Mouse (Mus musculus) lung, adult 2 months (tissue): Measurements from ENCODE around the gene Strn4. TPM values are rescaled to one million over a fixed set of nuclear protein-coding genes. Genes with fewer than 3 reads are reported as not detected.

Experiments
- DNase-seq: peaks from one replicate; pipeline ENCODE4 v3.0.0; 2022
- H3K4me1 ChIP-seq: fragments of 200-500 bp; 2 replicates; pipeline ENCODE4 v1.6.1; 2011; ENCODE audit warnings: low read length; ENCODE audit not compliant: control insufficient read depth, insufficient read depth
- H3K4me3 ChIP-seq: fragments of 200-500 bp; replicated peaks from 2 replicates; pipeline ENCODE3; 2011; ENCODE audit warnings: low read depth, mild to moderate bottlenecking, control low read depth, low read length; ENCODE audit errors: extremely low read depth
- CTCF ChIP-seq: fragments of 200-500 bp; IDR thresholded peaks from 2 replicates; pipeline ENCODE4 v1.5.1; 2011; ENCODE audit warnings: mild to moderate bottlenecking, low read length, control low read depth; ENCODE audit not compliant: insufficient read depth
- POLR2A ChIP-seq: fragments of 200-500 bp; IDR thresholded peaks from 2 replicates; pipeline ENCODE4 v1.6.1; 2011; ENCODE audit warnings: low read depth, mild to moderate bottlenecking, control low read depth, low read length, borderline replicate concordance; ENCODE audit errors: extremely low read depth
- WGBS: fragments of 180-500 bp; shearing (Covaris S2); methylation state at CpG from one replicate; pipeline ENCODE4 v1.1.7; 2018; 5-methylcytosine and 5-hydroxymethylcytosine counted together
- polyA plus RNA-seq: library from polyadenylated mRNA; depleted of rRNA; stranded (reverse); fragments of >200 nt; gene quantifications from 2 replicates; pipeline ENCODE4 v1.2.3, GENCODE M21; 2012

Gene Strn4
- polyA plus RNA-seq, 1 experiment = 180 TPM

- Histone ChIP-seq H3K4me3 (no peak overlapping the region), H3K4me1 (peaks cover 3% of the 10 kb centered on the region; the same call in 1 of the 2 replicates)
- TF ChIP-seq POLR2A = no peak
- no peak for TF ChIP-seq CTCF
- WGBS = 85% methylated on average over 4 of the region's 4 CpGs
- DNase-seq = no peak
Observed at GRCm38 (mm10) chr7:16851636-16852035, 35.9 kb downstream of the Strn4 start.

- Histone ChIP-seq H3K4me1 (peaks cover 3% of the 10 kb centered on the region; the same call in 1 of the 2 replicates), H3K4me3 (no peak overlapping the region)
- WGBS = 54% methylated on average over 14 of the region's 14 CpGs
- DNase-seq = no peak
- no peak for TF ChIP-seq POLR2A
- TF ChIP-seq CTCF = no peak
Observed at GRCm38 (mm10) chr7:16853302-16853831, 37.7 kb downstream of the Strn4 start.

- TF ChIP-seq POLR2A (no peak), CTCF (peak; percentile 67)
- 39% methylated on average over 17 of the region's 17 CpGs for WGBS
- H3K4me1 ChIP-seq = no peaks in the 10 kb centered on the region
- peak; percentile 56 for DNase-seq
- H3K4me3 ChIP-seq = no peak overlapping the region
Observed at GRCm38 (mm10) chr7:16858336-16858735, 42.6 kb downstream of the Strn4 start.

- TF ChIP-seq POLR2A (no peak), CTCF (peak; percentile 36; the same call in 1 of the 2 replicates)
- WGBS = 31% methylated on average over 5 of the region's 5 CpGs
- peak; percentile 56 for DNase-seq
- H3K4me3 ChIP-seq = no peak overlapping the region
- H3K4me1 ChIP-seq = no peaks in the 10 kb centered on the region
Observed at GRCm38 (mm10) chr7:16859902-16860651, 44.4 kb downstream of the Strn4 start.

- TF ChIP-seq CTCF (no peak), POLR2A (no peak)
- 63% methylated on average over 3 of the region's 3 CpGs for WGBS
- no peaks in the 10 kb centered on the region for H3K4me1 ChIP-seq
- no peak overlapping the region for H3K4me3 ChIP-seq
- no peak for DNase-seq
Observed at GRCm38 (mm10) chr7:16867488-16867887, 51.8 kb downstream of the Strn4 start.

- no peak for DNase-seq
- WGBS = 70% methylated on average over 16 of the region's 16 CpGs
- H3K4me1 ChIP-seq = no peaks in the 10 kb centered on the region
- H3K4me3 ChIP-seq = no peak overlapping the region
- TF ChIP-seq CTCF = no peak
- TF ChIP-seq POLR2A = no peak
Observed at GRCm38 (mm10) chr7:16869497-16869896, 53.8 kb downstream of the Strn4 start.

GRCm38 (mm10) chr7:16871600-16871999 is 55.9 kb downstream of the Strn4 start:
- no peak for DNase-seq
- no peak overlapping the region for H3K4me3 ChIP-seq
- TF ChIP-seq CTCF (no peak), POLR2A (no peak)
- WGBS = 83% methylated on average over 10 of the region's 10 CpGs
- peaks cover 3% of the 10 kb centered on the region; the same call in 1 of the 2 replicates for H3K4me1 ChIP-seq

GRCm38 (mm10) chr7:16872478-16872877 is 56.8 kb downstream of the Strn4 start:
- Histone ChIP-seq H3K4me3 (no peak overlapping the region), H3K4me1 (peaks cover 3% of the 10 kb centered on the region; the same call in 1 of the 2 replicates)
- DNase-seq = no peak
- 87% methylated on average over 9 of the region's 9 CpGs for WGBS
- TF ChIP-seq POLR2A = no peak
- TF ChIP-seq CTCF = no peak

- no peak for DNase-seq
- 91% methylated on average over 4 of the region's 4 CpGs for WGBS
- TF ChIP-seq POLR2A (no peak), CTCF (no peak)
Observed at GRCm38 (mm10) chr7:16873392-16873791, 57.7 kb downstream of the Strn4 start.

GRCm38 (mm10) chr7:16874190-16874589 is 58.5 kb downstream of the Strn4 start:
- peaks cover 3% of the 10 kb centered on the region; the same call in 1 of the 2 replicates for H3K4me1 ChIP-seq
- peak; percentile 70 for DNase-seq
- 1% methylated on average over 17 of the region's 17 CpGs for WGBS
- TF ChIP-seq POLR2A (no peak), CTCF (peak; percentile 88)
- no peak overlapping the region for H3K4me3 ChIP-seq

More at GRCm38 (mm10) chr7:16873392-16873791, 57.7 kb downstream of the Strn4 start:
- Histone ChIP-seq H3K4me1 (peaks cover 3% of the 10 kb centered on the region; the same call in 1 of the 2 replicates), H3K4me3 (no peak overlapping the region)
